Mouse (Mus musculus) liver, embryonic 14.5 days (tissue): ENCODE results near the gene Olfr46. TPM values are rescaled to one million over a fixed set of nuclear protein-coding genes. Genes with fewer than 3 reads are reported as not detected.
"Not testable (repeated sequence)": the region's sequence is repeated elsewhere in the genome, so short reads cannot be mapped to it uniquely, and the experiment has no call there.

ENCODE experiments used
- ATAC-seq: fragments of 200-750 bp; cut with Nextera tagmentation; 2 replicates; pipeline ENCODE4 v1.8.0; 2017; ENCODE audit warnings: moderate number of reproducible peaks, mild to moderate bottlenecking, moderate library complexity; ENCODE audit not compliant: insufficient read depth
- DNase-seq, 3 experiments: peaks; one replicate each; pipeline ENCODE4 v3.0.0-alpha.2; 2012 to 2013; ENCODE audit warnings: low read depth in 3 of 3, low spot score in 3 of 3
- H3K27ac ChIP-seq: fragments of 300-500 bp; sonication (generic); 2 replicates; pipeline ENCODE4 v1.5.1; 2014; ENCODE audit warnings: moderate library complexity, mild to moderate bottlenecking, control low read depth, inconsistent platforms
- H3K27me3 ChIP-seq: fragments of 300-500 bp; sonication (generic); 2 replicates; pipeline ENCODE4 v1.6.1; 2014; ENCODE audit warnings: mild to moderate bottlenecking, low read length, moderate library complexity; ENCODE audit not compliant: control insufficient read depth, insufficient read depth
- H3K36me3 ChIP-seq: fragments of 300-500 bp; sonication (generic); replicated peaks from 2 replicates; pipeline ENCODE4 v1.6.1; 2014; ENCODE audit warnings: low read depth; ENCODE audit not compliant: control insufficient read depth, insufficient read depth
- H3K4me1 ChIP-seq, 2 experiments: fragments of 200-500 bp in 1 of 2; fragments of 300-500 bp in 1 of 2; sonication (generic) in 1 of 2; replicated peaks; 2 replicates each; pipeline ENCODE4 v1.6.1; 2012 to 2014; ENCODE audit warnings: antibody characterized with exemption in 1 of 2, inconsistent platforms in 1 of 2, low read length in 1 of 2; ENCODE audit not compliant: control insufficient read depth in 2 of 2, insufficient read depth in 2 of 2
- H3K4me2 ChIP-seq: fragments of 300-500 bp; sonication (generic); 2 replicates; pipeline ENCODE4 v1.6.1; 2014; ENCODE audit warnings: low read depth, mild to moderate bottlenecking, control low read depth, moderate library complexity
- H3K4me3 ChIP-seq, 2 experiments: fragments of 200-500 bp in 1 of 2; fragments of 300-500 bp in 1 of 2; sonication (generic) in 1 of 2; 2 replicates each; pipeline ENCODE4 v1.5.1; 2012 to 2014; ENCODE audit warnings: low read depth in 2 of 2, low read length in 2 of 2, mild to moderate bottlenecking in 2 of 2, control low read depth in 1 of 2, inconsistent platforms in 1 of 2, moderate library complexity in 1 of 2; ENCODE audit not compliant: insufficient read depth in 1 of 2
- H3K9ac ChIP-seq: fragments of 300-500 bp; sonication (generic); replicated peaks from 2 replicates; pipeline ENCODE4 v1.6.1; 2014; ENCODE audit warnings: mild to moderate bottlenecking, control low read depth, moderate library complexity
- H3K9me3 ChIP-seq: fragments of 300-500 bp; sonication (generic); 2 replicates; pipeline ENCODE4 v1.6.1; 2016; ENCODE audit warnings: low read length, mixed read lengths; ENCODE audit not compliant: control insufficient read depth
- CTCF ChIP-seq: IDR thresholded peaks from 2 replicates; pipeline ENCODE4 v1.5.1; 2016; ENCODE audit warnings: antibody characterized with exemption, low read depth, control low read depth
- EP300 ChIP-seq: IDR thresholded peaks from 2 replicates; pipeline ENCODE4 v1.6.1; 2016; ENCODE audit warnings: antibody characterized with exemption, low read depth
- WGBS: fragments of 180-500 bp; shearing (Covaris S2); extraction: QIAGEN DNeasy Blood & Tissue Kit; methylation state at CpG from one replicate; pipeline ENCODE4 v1.1.7; 2014; ENCODE audit not compliant: insufficient replicate concordance; 5-methylcytosine and 5-hydroxymethylcytosine counted together
- polyA plus RNA-seq, 2 experiments: library from polyadenylated mRNA; depleted of rRNA in 1 of 2; stranded (reverse) in 1 of 2; unstranded in 1 of 2; fragments of >200 nt; fragmentation: Nextera tagmentation in 1 of 2; extraction: Ambion mirVana in 1 of 2; gene quantifications; 2 replicates each; pipeline versions ENCODE4 v1.2.1 to v1.2.3; 2012 to 2014

Gene Olfr46
- polyA plus RNA-seq (2012; rRNA removed) = not detected in 2 replicates
- polyA plus RNA-seq (2014; fragmentation: Nextera tagmentation; extraction: Ambion mirVana) = not detected in 2 replicates

DNA sequence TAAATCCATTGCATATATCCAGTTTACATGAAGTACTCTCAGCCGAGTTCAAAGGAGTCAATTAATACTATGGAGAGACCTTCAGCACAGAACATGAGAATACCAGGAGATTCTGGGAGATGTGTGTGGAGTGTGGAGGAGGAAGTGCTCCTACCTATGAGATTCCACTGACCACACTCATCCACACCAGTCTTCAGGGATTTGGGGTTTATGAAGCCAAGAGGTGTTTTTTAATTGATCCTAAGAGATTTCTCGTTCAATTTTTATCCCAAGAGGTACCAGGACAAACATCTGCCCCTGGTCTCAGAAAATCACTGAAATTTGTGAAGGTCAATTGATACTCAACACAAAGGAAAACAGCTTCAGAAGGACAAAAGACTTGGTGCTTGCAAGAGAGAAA, at the start of gene Olfr46:
TSS of gene Olfr46 (plus strand) at position 301 of the 400 bp plus-strand sequence.
- WGBS = 57% methylated on average over 2 of the region's 2 CpGs
- not testable (repeated sequence) for DNase-seq, H3K36me3 ChIP-seq, H3K27ac ChIP-seq, H3K27me3 ChIP-seq, ATAC-seq, H3K4me1 ChIP-seq, H3K4me2 ChIP-seq, H3K9ac ChIP-seq, H3K4me3 ChIP-seq, H3K9me3 ChIP-seq

DNA sequence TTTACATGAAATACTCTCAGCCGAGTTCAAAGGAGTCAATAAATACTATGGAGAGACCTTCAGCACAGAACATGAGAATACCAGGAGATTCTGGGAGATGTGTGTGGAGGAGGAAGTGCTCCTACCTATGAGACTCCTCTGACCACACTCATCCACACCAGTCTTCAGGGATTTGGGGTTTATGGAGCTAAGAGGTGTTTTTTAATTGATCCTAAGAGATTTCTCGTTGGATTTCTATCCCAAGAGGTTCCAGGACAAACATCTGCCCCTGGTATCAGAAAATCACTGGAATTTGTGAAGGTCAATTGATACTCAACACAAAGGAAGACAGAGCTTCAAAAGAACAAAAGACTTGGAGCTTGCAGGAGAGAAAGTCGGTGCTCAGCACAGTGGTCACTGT, 33.5 kb upstream of the Olfr46 start, which contains the start of gene Olfr538:
TSS of gene Olfr538 (plus strand) at position 301 of the 400 bp plus-strand sequence.
- TF ChIP-seq EP300 (no peak), CTCF (no peak)
- 46% methylated on average over 3 of the region's 3 CpGs for WGBS
- DNase-seq (no peak), ATAC-seq (no peak)
- H3K36me3 ChIP-seq = no peaks in the 10 kb centered on the region
- no peak within 1 kb of the TSS for H3K4me3 ChIP-seq
- no peaks in the 10 kb centered on the region for H3K27me3 ChIP-seq
- H3K9ac ChIP-seq = no peak within 1 kb of the TSS
- H3K9me3 ChIP-seq = no peaks in the 10 kb centered on the region
- H3K27ac ChIP-seq = no peak within 1 kb of the TSS
- no peaks in the 10 kb centered on the region for H3K4me1 ChIP-seq
- no peak within 1 kb of the TSS for H3K4me2 ChIP-seq

DNA sequence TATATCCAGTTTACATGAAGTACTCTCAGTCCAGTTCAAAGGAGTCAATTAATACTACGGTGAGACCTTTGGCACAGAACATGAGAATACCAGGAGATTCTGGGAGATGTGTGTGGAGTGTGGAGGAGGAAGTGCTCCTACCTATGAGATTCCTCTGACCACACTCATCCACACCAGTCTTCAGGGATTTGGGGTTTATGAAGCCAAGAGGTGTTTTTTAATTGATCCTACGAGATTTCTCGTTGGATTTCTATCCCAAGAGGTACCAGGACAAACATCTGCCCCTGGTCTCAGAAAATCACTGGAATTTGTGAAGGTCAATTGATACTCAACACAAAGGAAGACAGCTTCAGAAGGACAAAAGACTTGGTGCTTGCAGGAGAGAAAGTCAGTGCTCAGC, 27.6 kb downstream of the Olfr46 start, which contains the start of gene Olfr61:
TSS of gene Olfr61 (plus strand) at position 301 of the 400 bp plus-strand sequence.
- H3K4me1 ChIP-seq, H3K27me3 ChIP-seq, H3K36me3 ChIP-seq, H3K9ac ChIP-seq, ATAC-seq, H3K27ac ChIP-seq, H3K9me3 ChIP-seq, H3K4me3 ChIP-seq, H3K4me2 ChIP-seq, DNase-seq: not testable (repeated sequence)
- 48% methylated on average over 3 of the region's 3 CpGs for WGBS

DNA sequence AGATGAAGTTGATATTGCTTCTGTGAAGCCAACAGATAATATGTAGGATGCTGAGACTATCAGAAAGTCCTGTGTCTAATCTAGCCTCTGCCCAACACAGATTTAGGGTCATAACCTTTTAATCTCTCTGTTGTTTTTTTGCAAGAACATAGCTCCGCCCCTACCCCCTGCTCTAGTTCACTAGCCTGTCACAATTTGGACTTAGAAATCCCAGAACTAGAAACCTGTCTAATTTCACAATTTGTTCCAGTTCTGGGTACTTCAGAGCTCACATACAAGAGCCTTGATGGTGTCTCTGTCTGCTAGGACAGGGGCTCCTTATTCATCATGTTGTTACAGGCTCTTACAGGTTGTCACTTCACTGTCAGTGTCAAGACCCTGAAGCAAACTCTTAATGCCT, 29.5 kb downstream of the Olfr46 start:
- Histone ChIP-seq H3K4me2 (no peak overlapping the region), H3K9me3 (no peaks in the 10 kb centered on the region), H3K4me1 (no peaks in the 10 kb centered on the region), H3K36me3 (no peaks in the 10 kb centered on the region), H3K4me3 (no peak overlapping the region), H3K9ac (no peak overlapping the region), H3K27me3 (no peaks in the 10 kb centered on the region), H3K27ac (no peak overlapping the region)
- TF ChIP-seq CTCF (no peak), EP300 (no peak)
- no peak for DNase-seq
- WGBS = 39% methylated on average over 1 of the region's 1 CpGs
- no peak for ATAC-seq

DNA sequence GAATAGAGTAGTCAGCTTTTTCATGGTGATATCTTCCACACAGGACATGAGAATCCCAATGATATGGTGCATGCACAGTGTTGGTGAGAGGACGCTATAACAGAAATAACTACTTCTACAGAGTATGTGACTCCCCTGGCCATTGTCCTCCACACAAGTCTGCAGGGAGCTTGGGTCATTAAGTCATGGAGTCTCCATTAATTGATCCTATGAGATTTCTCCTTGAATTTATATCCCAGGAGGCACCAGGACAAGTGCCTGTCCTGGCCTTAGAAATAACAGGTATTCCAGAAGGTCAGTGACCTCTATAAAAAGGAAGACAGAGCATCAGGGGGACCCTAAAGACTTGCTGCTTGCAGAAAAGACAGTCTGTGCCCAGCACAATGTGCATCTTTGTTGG, 45.1 kb downstream of the Olfr46 start, which contains the start of gene Olfr53:
TSS of gene Olfr53 (plus strand) at position 301 of the 400 bp plus-strand sequence.
- TF ChIP-seq EP300 (no peak), CTCF (no peak)

More for the DNA sequence above, 45.1 kb downstream of the Olfr46 start, which contains the start of gene Olfr53:
- H3K27me3 ChIP-seq = no peaks in the 10 kb centered on the region
- no peaks in the 10 kb centered on the region for H3K36me3 ChIP-seq
- no peak within 1 kb of the TSS for H3K4me3 ChIP-seq
- H3K9me3 ChIP-seq = no peaks in the 10 kb centered on the region
- ATAC-seq (no peak), DNase-seq (no peak)
- H3K4me1 ChIP-seq = no peaks in the 10 kb centered on the region
- H3K4me2 ChIP-seq = no peak within 1 kb of the TSS
- WGBS = 61% methylated on average over 1 of the region's 1 CpGs
- H3K9ac ChIP-seq = no peak within 1 kb of the TSS
- no peak within 1 kb of the TSS for H3K27ac ChIP-seq
